Mouse (Mus musculus) right cerebral cortex, postnatal 25 days (tissue): ENCODE measurements around the gene Cd48.
"Not testable (repeated sequence)": the region's sequence is repeated elsewhere in the genome, so short reads cannot be mapped to it uniquely, and the experiment has no call there.

Source experiments
- DNase-seq: peaks from one replicate; pipeline ENCODE4 v3.0.0; 2022

Cd48 gene

GRCm38 (mm10) chr1:171681531-171682299 lies at the start of gene Cd48:
Cd48 (plus strand) TSS chr1:171682009.
- no peak for DNase-seq

GRCm38 (mm10) chr1:171635696-171636095 lies 46.1 kb upstream of the Cd48 start:
- DNase-seq = no peak

- no peak for DNase-seq
Measured at GRCm38 (mm10) chr1:171637101-171637500, 44.7 kb upstream of the Cd48 start.

- DNase-seq = no peak
Measured at GRCm38 (mm10) chr1:171638686-171639085, 43.1 kb upstream of the Cd48 start.

GRCm38 (mm10) chr1:171640796-171641195 lies 41.0 kb upstream of the Cd48 start:
- DNase-seq = no peak

- no peak for DNase-seq
Measured at GRCm38 (mm10) chr1:171643612-171644011, 38.2 kb upstream of the Cd48 start.

- DNase-seq = no peak
Measured at GRCm38 (mm10) chr1:171646429-171646940, 35.3 kb upstream of the Cd48 start.

GRCm38 (mm10) chr1:171647716-171648115 lies 34.1 kb upstream of the Cd48 start:
- DNase-seq = no peak

- DNase-seq = no peak
Measured at GRCm38 (mm10) chr1:171648840-171649239, 33.0 kb upstream of the Cd48 start.

- no peak for DNase-seq
Measured at GRCm38 (mm10) chr1:171652734-171653133, 29.1 kb upstream of the Cd48 start, which contains the start of gene Slamf7. Slamf7 (minus strand) TSS chr1:171653035.

- peak; percentile 29 for DNase-seq
Measured at GRCm38 (mm10) chr1:171658561-171658991, 23.2 kb upstream of the Cd48 start.

GRCm38 (mm10) chr1:171660423-171660822 lies 21.4 kb upstream of the Cd48 start:
- no peak for DNase-seq

- DNase-seq = no peak
Measured at GRCm38 (mm10) chr1:171661482-171661881, 20.3 kb upstream of the Cd48 start.

- no peak for DNase-seq
Measured at GRCm38 (mm10) chr1:171663757-171664156, 18.1 kb upstream of the Cd48 start.

GRCm38 (mm10) chr1:171666350-171666749 lies 15.5 kb upstream of the Cd48 start:
- peak; percentile 18 for DNase-seq

GRCm38 (mm10) chr1:171667160-171667559 lies 14.6 kb upstream of the Cd48 start:
- no peak for DNase-seq

GRCm38 (mm10) chr1:171672451-171672850 lies 9.4 kb upstream of the Cd48 start:
- not testable (repeated sequence) for DNase-seq

GRCm38 (mm10) chr1:171672854-171673475 lies 8.8 kb upstream of the Cd48 start:
- peak; percentile 34 for DNase-seq

- DNase-seq = no peak
Measured at GRCm38 (mm10) chr1:171674467-171674866, 7.3 kb upstream of the Cd48 start.

GRCm38 (mm10) chr1:171677721-171678120 lies 4.1 kb upstream of the Cd48 start:
- DNase-seq = no peak

GRCm38 (mm10) chr1:171681009-171681408 lies 800 bp upstream of the Cd48 start:
- DNase-seq = no peak

- no peak for DNase-seq
Measured at GRCm38 (mm10) chr1:171684923-171685322, 3.1 kb downstream of the Cd48 start.

- DNase-seq = no peak
Measured at GRCm38 (mm10) chr1:171687320-171687719, 5.5 kb downstream of the Cd48 start.

GRCm38 (mm10) chr1:171693918-171694317 lies 12.1 kb downstream of the Cd48 start:
- DNase-seq = no peak
